Mouse (Mus musculus) midbrain, embryonic 13.5 days (tissue): ENCODE measurements at regions not wholly inside any gene's neighbourhood (a gene's known extent, or its start where the extent isn't known, plus 50 kb on each side); places are given as distances from the start of the nearest gene placed in this dataset.
"Not testable (repeated sequence)": the region's sequence is repeated elsewhere in the genome, so short reads cannot be mapped to it uniquely, and the experiment has no call there.

ENCODE experiments used
- ATAC-seq: fragments of 200-750 bp; cut with Nextera tagmentation; 2 replicates; pipeline ENCODE4 v1.8.0; 2017; ENCODE audit warnings: mild to moderate bottlenecking, moderate TSS enrichment, moderate library complexity
- H3K27ac ChIP-seq: fragments of 300-500 bp; sonication (generic); 2 replicates; pipeline ENCODE4 v1.5.1; 2015; ENCODE audit warnings: inconsistent platforms, mild to moderate bottlenecking, moderate library complexity
- H3K27me3 ChIP-seq: fragments of 300-500 bp; sonication (generic); 2 replicates; pipeline ENCODE4 v1.6.1; 2015; ENCODE audit warnings: mild to moderate bottlenecking, inconsistent platforms
- H3K36me3 ChIP-seq: fragments of 300-500 bp; sonication (generic); 2 replicates; pipeline ENCODE4 v1.6.1; 2015; ENCODE audit warnings: mild to moderate bottlenecking, inconsistent platforms
- H3K4me1 ChIP-seq: fragments of 300-500 bp; sonication (generic); replicated peaks from 2 replicates; pipeline ENCODE4 v1.6.1; 2015; ENCODE audit warnings: inconsistent platforms
- H3K4me2 ChIP-seq: fragments of 300-500 bp; sonication (generic); replicated peaks from 2 replicates; pipeline ENCODE4 v1.6.1; 2015; ENCODE audit warnings: moderate library complexity, mild to moderate bottlenecking, inconsistent platforms
- H3K4me3 ChIP-seq: fragments of 300-500 bp; sonication (generic); replicated peaks from 2 replicates; pipeline ENCODE4 v1.5.1; 2015; ENCODE audit warnings: mild to moderate bottlenecking, inconsistent platforms
- H3K9ac ChIP-seq: fragments of 300-500 bp; sonication (generic); replicated peaks from 2 replicates; pipeline ENCODE4 v1.6.1; 2015; ENCODE audit warnings: mild to moderate bottlenecking, inconsistent platforms
- H3K9me3 ChIP-seq: fragments of 300-500 bp; sonication (generic); 2 replicates; pipeline ENCODE4 v1.6.1; 2016; ENCODE audit warnings: mild to moderate bottlenecking, inconsistent platforms
- WGBS: fragments of 180-500 bp; shearing (Covaris S2); methylation state at CpG from one replicate; pipeline ENCODE4 v1.1.7; 2015; 5-methylcytosine and 5-hydroxymethylcytosine counted together

GRCm38 (mm10) chr6:13006596-13006995 lies 63.0 kb upstream of the Tmem106b start:
- H3K36me3 ChIP-seq: no peaks in the 10 kb centered on the region
- ATAC-seq: no peak

GRCm38 (mm10) chr6:12994701-12995100 lies 74.9 kb upstream of the Tmem106b start:
- H3K9ac ChIP-seq: no peak overlapping the region
- no peak overlapping the region for H3K4me2 ChIP-seq
- 86% methylated on average over 2 of the region's 2 CpGs for WGBS
- 0 out of 2 replicates have a peak, but pooled peaks cover 4% of the 10 kb centered on the region for H3K9me3 ChIP-seq
- no peaks in the 10 kb centered on the region for H3K27me3 ChIP-seq
- H3K27ac ChIP-seq: no peak overlapping the region
- H3K4me1 ChIP-seq: no peaks in the 10 kb centered on the region
- no peak for ATAC-seq
- H3K36me3 ChIP-seq: no peaks in the 10 kb centered on the region
- no peak overlapping the region for H3K4me3 ChIP-seq

More at GRCm38 (mm10) chr6:13006596-13006995, 63.0 kb upstream of the Tmem106b start:
- H3K9ac ChIP-seq: no peak overlapping the region
- H3K9me3 ChIP-seq: no peaks in the 10 kb centered on the region
- H3K4me1 ChIP-seq: no peaks in the 10 kb centered on the region
- H3K27ac ChIP-seq: no peak overlapping the region
- H3K4me2 ChIP-seq: no peak overlapping the region
- H3K4me3 ChIP-seq: no peak overlapping the region
- no peaks in the 10 kb centered on the region for H3K27me3 ChIP-seq

GRCm38 (mm10) chr6:12993772-12994171 lies 75.8 kb upstream of the Tmem106b start:
- no peak for ATAC-seq
- Histone ChIP-seq H3K27ac (no peak overlapping the region), H3K4me1 (no peaks in the 10 kb centered on the region), H3K36me3 (no peaks in the 10 kb centered on the region), H3K9me3 (no peaks in the 10 kb centered on the region), H3K27me3 (no peaks in the 10 kb centered on the region), H3K4me3 (no peak overlapping the region), H3K9ac (no peak overlapping the region), H3K4me2 (no peak overlapping the region)
- WGBS: 82% methylated on average over 2 of the region's 2 CpGs

- no peak overlapping the region for H3K27ac ChIP-seq
These were observed 92.2 kb upstream of the Tmem106b start for GRCm38 (mm10) chr6:12977184-12977897.

GRCm38 (mm10) chr6:12971604-12972003 lies 98.0 kb upstream of the Tmem106b start:
- H3K9me3 ChIP-seq: no peaks in the 10 kb centered on the region

More at GRCm38 (mm10) chr6:12977184-12977897, 92.2 kb upstream of the Tmem106b start:
- Histone ChIP-seq H3K4me2 (no peak overlapping the region), H3K9me3 (no peaks in the 10 kb centered on the region), H3K27me3 (no peaks in the 10 kb centered on the region), H3K4me3 (no peak overlapping the region), H3K9ac (no peak overlapping the region), H3K36me3 (no peaks in the 10 kb centered on the region), H3K4me1 (peaks cover 13% of the 10 kb centered on the region)
- WGBS: 49% methylated on average over 1 of the region's 1 CpGs
- peak; percentile 82 for ATAC-seq

GRCm38 (mm10) chr6:12967291-12967690 lies 102.3 kb upstream of the Tmem106b start:
- Histone ChIP-seq H3K27me3 (no peaks in the 10 kb centered on the region), H3K9me3 (no peaks in the 10 kb centered on the region), H3K36me3 (no peaks in the 10 kb centered on the region), H3K4me3 (no peak overlapping the region), H3K9ac (no peak overlapping the region), H3K4me1 (no peaks in the 10 kb centered on the region), H3K4me2 (no peak overlapping the region), H3K27ac (no peak overlapping the region)
- WGBS: 92% methylated on average over 2 of the region's 2 CpGs
- no peak for ATAC-seq

More at GRCm38 (mm10) chr6:12971604-12972003, 98.0 kb upstream of the Tmem106b start:
- Histone ChIP-seq H3K27me3 (no peaks in the 10 kb centered on the region), H3K4me1 (no peaks in the 10 kb centered on the region), H3K27ac (no peak overlapping the region), H3K4me2 (no peak overlapping the region), H3K36me3 (no peaks in the 10 kb centered on the region), H3K4me3 (no peak overlapping the region), H3K9ac (no peak overlapping the region)
- WGBS: 63% methylated on average over 1 of the region's 1 CpGs
- no peak for ATAC-seq

GRCm38 (mm10) chr6:12957797-12958196 lies 111.8 kb upstream of the Tmem106b start:
- WGBS: 88% methylated on average over 6 of the region's 6 CpGs

GRCm38 (mm10) chr6:12911610-12912009 lies 157.9 kb upstream of the Tmem106b start:
- Histone ChIP-seq H3K4me2 (no peak overlapping the region), H3K4me1 (no peaks in the 10 kb centered on the region), H3K27ac (no peak overlapping the region), H3K36me3 (no peaks in the 10 kb centered on the region), H3K9me3 (no peaks in the 10 kb centered on the region), H3K9ac (no peak overlapping the region), H3K27me3 (no peaks in the 10 kb centered on the region), H3K4me3 (no peak overlapping the region)
- 69% methylated on average over 3 of the region's 3 CpGs for WGBS
- ATAC-seq: no peak

More at GRCm38 (mm10) chr6:12957797-12958196, 111.8 kb upstream of the Tmem106b start:
- Histone ChIP-seq H3K27me3 (no peaks in the 10 kb centered on the region), H3K36me3 (no peaks in the 10 kb centered on the region), H3K27ac (no peak overlapping the region), H3K4me2 (no peak overlapping the region), H3K4me1 (no peaks in the 10 kb centered on the region), H3K9me3 (no peaks in the 10 kb centered on the region), H3K9ac (no peak overlapping the region), H3K4me3 (no peak overlapping the region)
- no peak for ATAC-seq

- no peak overlapping the region for H3K4me3 ChIP-seq
- WGBS: 69% methylated on average over 5 of the region's 5 CpGs
- H3K4me1 ChIP-seq: no peaks in the 10 kb centered on the region
- no peak overlapping the region for H3K9ac ChIP-seq
- H3K27ac ChIP-seq: no peak overlapping the region
- no peaks in the 10 kb centered on the region for H3K9me3 ChIP-seq
- no peaks in the 10 kb centered on the region for H3K27me3 ChIP-seq
- H3K4me2 ChIP-seq: no peak overlapping the region
- ATAC-seq: no peak
- H3K36me3 ChIP-seq: no peaks in the 10 kb centered on the region
These were observed 143.7 kb upstream of the Thsd7a start for GRCm38 (mm10) chr6:12892929-12893328.

GRCm38 (mm10) chr6:12876947-12877346 lies 127.7 kb upstream of the Thsd7a start:
- not testable (repeated sequence) for H3K4me2 ChIP-seq, H3K4me1 ChIP-seq, H3K4me3 ChIP-seq, H3K36me3 ChIP-seq, H3K9ac ChIP-seq, H3K27ac ChIP-seq, H3K27me3 ChIP-seq, H3K9me3 ChIP-seq, ATAC-seq
- 57% methylated on average over 1 of the region's 1 CpGs for WGBS

- H3K9ac ChIP-seq: no peak overlapping the region
- H3K4me3 ChIP-seq: no peak overlapping the region
- 34% methylated on average over 4 of the region's 4 CpGs for WGBS
- no peaks in the 10 kb centered on the region for H3K36me3 ChIP-seq
- no peaks in the 10 kb centered on the region for H3K27me3 ChIP-seq
- H3K4me2 ChIP-seq: no peak overlapping the region
- H3K9me3 ChIP-seq: no peaks in the 10 kb centered on the region
- no peak overlapping the region for H3K27ac ChIP-seq
- no peak for ATAC-seq
- no peaks in the 10 kb centered on the region for H3K4me1 ChIP-seq
These were observed 127.2 kb upstream of the Thsd7a start for GRCm38 (mm10) chr6:12876366-12876765.

- no peak overlapping the region for H3K9ac ChIP-seq
- H3K36me3 ChIP-seq: no peaks in the 10 kb centered on the region
- no peak for ATAC-seq
- no peak overlapping the region for H3K4me2 ChIP-seq
- WGBS: 91% methylated on average over 4 of the region's 4 CpGs
- no peaks in the 10 kb centered on the region for H3K9me3 ChIP-seq
- H3K27me3 ChIP-seq: no peaks in the 10 kb centered on the region
- H3K4me1 ChIP-seq: no peaks in the 10 kb centered on the region
- no peak overlapping the region for H3K27ac ChIP-seq
- H3K4me3 ChIP-seq: no peak overlapping the region
These were observed 119.0 kb upstream of the Thsd7a start for GRCm38 (mm10) chr6:12868251-12868650.

- Histone ChIP-seq H3K36me3 (no peaks in the 10 kb centered on the region), H3K27me3 (no peaks in the 10 kb centered on the region), H3K9me3 (no peaks in the 10 kb centered on the region), H3K4me1 (no peaks in the 10 kb centered on the region), H3K4me3 (no peak overlapping the region), H3K4me2 (no peak overlapping the region), H3K27ac (no peak overlapping the region), H3K9ac (no peak overlapping the region)
- no peak for ATAC-seq
- WGBS: 92% methylated on average over 1 of the region's 1 CpGs
These were observed 102.8 kb upstream of the Thsd7a start for GRCm38 (mm10) chr6:12852041-12852440.
